ENCODE assay signal across 10 mouse cellular contexts in the genomic region with DNA sequence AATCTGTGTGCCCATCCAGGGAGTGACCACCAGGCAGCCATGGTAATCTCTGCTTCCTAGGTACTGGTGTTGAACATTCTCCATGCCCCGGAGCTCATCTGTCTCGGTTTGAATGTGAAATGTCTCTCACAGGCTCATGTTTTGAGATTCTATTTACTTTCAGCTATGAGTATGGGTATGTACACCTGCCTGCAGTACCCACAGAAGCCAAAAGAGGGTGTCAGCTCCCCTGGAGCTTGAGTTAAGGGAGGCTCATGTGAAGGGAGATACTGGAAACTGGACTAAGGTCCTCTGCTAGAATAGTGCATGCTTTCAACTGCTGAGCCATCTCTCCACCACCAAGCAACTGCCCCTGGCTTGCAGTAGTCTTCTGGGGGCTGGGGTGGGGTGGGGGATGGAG. TPM values are rescaled to one million over a fixed set of nuclear protein-coding genes. Genes with fewer than 3 reads are reported as not detected.
DNase-seq lines count a peak whose midpoint lies in the region; ATAC-seq and TF ChIP-seq lines count a peak whose summit lies in the region.
"Had no signal": no experiment of that assay in that cellular context is flagged by ENCODE, and none has a peak within 500 bp of the region (broad histone marks: within the 10 kb centered on the region; RNA-seq: fewer than 3 reads in every experiment).

No protein-coding gene starts in this region.

- H3K9me3 ChIP-seq in kidney, postnatal 0 days (replicated peaks; ENCODE audit: low read length) = no peaks in the 10 kb centered on the region
- no peaks in the 10 kb centered on the region for H3K9me3 ChIP-seq in liver, embryonic 14.5 days (ENCODE audit: control insufficient read depth, low read length)
- H3K9me3 ChIP-seq: heart, embryonic 15.5 days; stomach, embryonic 15.5 days had no signal

- no peaks in the 10 kb centered on the region for H3K4me1 ChIP-seq in kidney, postnatal 0 days (replicated peaks; ENCODE audit: insufficient read depth, low read length)
- H3K4me1 ChIP-seq in liver, embryonic 14.5 days (replicated peaks; ENCODE audit: control insufficient read depth in 2 of 2, insufficient read depth in 2 of 2, low read length in 1 of 2) = peaks cover 55 to 66% of the 10 kb centered on the region in 2 experiments
- H3K4me1 ChIP-seq: stomach, embryonic 15.5 days had no signal

- no peak for TF ChIP-seq EP300 in liver, embryonic 14.5 days (IDR thresholded peaks at IDR 0.05; ENCODE audit: low read depth)

- no peak overlapping the region for H3K27ac ChIP-seq in kidney, postnatal 0 days
- H3K27ac ChIP-seq in liver, embryonic 14.5 days = peak overlapping the region; percentile 95
- H3K27ac ChIP-seq: heart, embryonic 15.5 days; stomach, embryonic 15.5 days had no signal

- H3K27me3 ChIP-seq in kidney, postnatal 0 days (ENCODE audit: insufficient read depth, low read length) = no peaks in the 10 kb centered on the region
- no peaks in the 10 kb centered on the region for H3K27me3 ChIP-seq in liver, embryonic 14.5 days (ENCODE audit: control insufficient read depth, insufficient read depth, low read length)
- H3K27me3 ChIP-seq: heart, embryonic 15.5 days; stomach, embryonic 15.5 days had no signal

- no peak overlapping the region for H3K4me2 ChIP-seq in kidney, postnatal 0 days (ENCODE audit: low read length)
- H3K4me2 ChIP-seq in liver, embryonic 14.5 days (ENCODE audit: low read depth) = peak overlapping the region; percentile 70
- H3K4me2 ChIP-seq: heart, embryonic 15.5 days; stomach, embryonic 15.5 days had no signal

- no peak for DNase-seq in kidney, postnatal 0 days (ENCODE audit: low spot score)
- DNase-seq in kidney, postnatal 36 days = no peak
- DNase-seq in ES-CJ7 (ENCODE audit: low read depth, low spot score) (peak; percentile 57), ZHBTc4 (ENCODE audit: low read depth, low spot score) (peak; percentile 72)
- DNase-seq in liver, embryonic 14.5 days (ENCODE audit: low read depth in 3 of 3, low spot score in 3 of 3) = no peak
- DNase-seq in urinary bladder, postnatal 14 days (ENCODE audit: low spot score) = no peak
- no peak for DNase-seq in urinary bladder, postnatal 10 days (ENCODE audit: low spot score)

- H3K4me3 ChIP-seq in kidney, postnatal 0 days (replicated peaks; ENCODE audit: low read depth, low read length) = no peak overlapping the region
- no peak overlapping the region for H3K4me3 ChIP-seq in liver, embryonic 14.5 days (ENCODE audit: insufficient read depth in 1 of 2, low read depth in 2 of 2, low read length in 2 of 2)
- H3K4me3 ChIP-seq: heart, embryonic 15.5 days; stomach, embryonic 15.5 days had no signal

- no peak overlapping the region for H3K9ac ChIP-seq in kidney, postnatal 0 days (ENCODE audit: low read depth, low read length)
- peak overlapping the region; percentile 73 for H3K9ac ChIP-seq in liver, embryonic 14.5 days (replicated peaks)
- H3K9ac ChIP-seq: heart, embryonic 15.5 days; stomach, embryonic 15.5 days had no signal

- 0 out of 2 replicates have a peak, but pooled peaks have one; percentile 4 for TF ChIP-seq CTCF in kidney, postnatal 0 days (IDR thresholded peaks at IDR 0.05; ENCODE audit: low read depth)
- TF ChIP-seq CTCF in liver, embryonic 14.5 days (IDR thresholded peaks at IDR 0.05; ENCODE audit: low read depth) = peak; percentile 67

- no peak for ATAC-seq in kidney, postnatal 0 days (replicated peaks; ENCODE audit: low FRiP score, low read depth)
- ATAC-seq in liver, embryonic 14.5 days (ENCODE audit: insufficient read depth) = no peak

- no peaks in the 10 kb centered on the region for H3K36me3 ChIP-seq in kidney, postnatal 0 days (ENCODE audit: insufficient read depth, low read length)
- H3K36me3 ChIP-seq in liver, embryonic 14.5 days (replicated peaks; ENCODE audit: control insufficient read depth, insufficient read depth, low read depth) = no peaks in the 10 kb centered on the region
- H3K36me3 ChIP-seq: heart, embryonic 15.5 days; stomach, embryonic 15.5 days had no signal

- WGBS in kidney, postnatal 0 days = 95% methylated on average over 2 of the region's 2 CpGs
- 75% methylated on average over 2 of the region's 2 CpGs for WGBS in liver, embryonic 14.5 days (ENCODE audit: insufficient replicate concordance)

RNA-seq across cellular contexts. Expression of a gene that starts 12.0 kb away (rescaled TPM):
- 7.9 and 9.2 TPM in 2 replicates for polyA plus RNA-seq in kidney, postnatal 0 days (2015; fragmentation: Nextera tagmentation; extraction: Ambion mirVana)
- polyA plus RNA-seq in liver, embryonic 14.5 days (2012; rRNA removed) = 3.7 and 5.4 TPM in 2 replicates
- 7.8 and 8.4 TPM in 2 replicates for polyA plus RNA-seq in liver, embryonic 14.5 days (2014; fragmentation: Nextera tagmentation; extraction: Ambion mirVana)

RNA-seq across cellular contexts. Expression of a gene that starts 31.9 kb away (rescaled TPM):
- 0.05 and 0.13 TPM in 2 replicates for polyA plus RNA-seq in kidney, postnatal 0 days (2015; fragmentation: Nextera tagmentation; extraction: Ambion mirVana)
- 0.14 and 0.23 TPM in 2 replicates for polyA plus RNA-seq in liver, embryonic 14.5 days (2012; rRNA removed)
- polyA plus RNA-seq in liver, embryonic 14.5 days (2014; fragmentation: Nextera tagmentation; extraction: Ambion mirVana) = not detected in 2 replicates

RNA-seq across cellular contexts. Expression of a gene that starts 45.2 kb away (rescaled TPM):
- 0.24 TPM in 2 replicates for polyA plus RNA-seq in kidney, postnatal 0 days (2015; fragmentation: Nextera tagmentation; extraction: Ambion mirVana)
- not detected in 2 replicates for polyA plus RNA-seq in liver, embryonic 14.5 days (2012; rRNA removed)
- polyA plus RNA-seq in liver, embryonic 14.5 days (2014; fragmentation: Nextera tagmentation; extraction: Ambion mirVana) = not detected in 2 replicates
- polyA plus RNA-seq: embryonic facial prominence, embryonic 14.5 days; heart, embryonic 15.5 days had no signal

RNA-seq across cellular contexts. Expression of a gene that starts 58.0 kb away (rescaled TPM):
- polyA plus RNA-seq in kidney, postnatal 0 days (2015; fragmentation: Nextera tagmentation; extraction: Ambion mirVana) = 160 and 172 TPM in 2 replicates
- polyA plus RNA-seq in liver, embryonic 14.5 days (2012; rRNA removed) = 45.8 and 58.6 TPM in 2 replicates
- polyA plus RNA-seq in liver, embryonic 14.5 days (2014; fragmentation: Nextera tagmentation; extraction: Ambion mirVana) = 73.9 and 79.4 TPM in 2 replicates

Comparison
In these comparisons a context has a peak if more than half of its experiments do, and no peak if none do; other contexts are left out.
1. DNase-seq: peak in ES-CJ7 (single experiment) and ZHBTc4 (single experiment); none in kidney, postnatal 0 days (single experiment), kidney, postnatal 36 days (0 of 2), liver, embryonic 14.5 days (0 of 3), urinary bladder, postnatal 14 days (single experiment) and urinary bladder, postnatal 10 days (single experiment).